Mouse (Mus musculus): ENCODE results near the gene Plekhf1. TPM values are rescaled to one million over a fixed set of nuclear protein-coding genes. Genes with fewer than 3 reads are reported as not detected.

Plekhf1 gene
- polyA plus RNA-seq, 1 experiment from 2014 or later, result 3.3 TPM

DNA sequence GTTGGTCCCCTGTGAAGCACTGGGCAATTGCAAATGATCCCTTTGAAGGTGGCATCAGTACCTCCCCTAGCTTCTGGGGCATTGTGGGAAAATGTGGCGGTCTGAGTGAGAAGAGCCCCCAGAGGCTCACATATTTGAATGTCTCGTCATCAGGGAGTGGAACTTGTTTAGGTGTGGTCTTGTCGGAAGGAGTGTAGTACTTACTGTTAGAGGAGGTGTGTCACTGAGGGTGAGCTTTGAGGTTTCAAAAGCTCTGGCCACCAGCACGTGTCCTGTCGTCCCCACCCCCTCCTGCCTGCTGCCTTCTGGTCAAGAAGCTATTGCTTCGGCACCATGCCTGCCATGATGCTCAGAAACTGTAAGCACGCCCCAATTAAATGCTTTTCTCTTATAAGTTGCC, 12.5 kb downstream of the Plekhf1 start:
- Histone ChIP-seq H3K27ac (no peak overlapping the region), H3K4me2 (replicated peaks) (no peak overlapping the region), H3K36me3 (no peaks in the 10 kb centered on the region), H3K9me3 (no peaks in the 10 kb centered on the region), H3K27me3 (replicated peaks) (no peaks in the 10 kb centered on the region), H3K9ac (no peak overlapping the region), H3K4me3 (replicated peaks) (no peak overlapping the region), H3K4me1 (replicated peaks) (no peaks in the 10 kb centered on the region)
- ATAC-seq, result no peak
- WGBS, result 72% methylated on average over 7 of the region's 7 CpGs

DNA sequence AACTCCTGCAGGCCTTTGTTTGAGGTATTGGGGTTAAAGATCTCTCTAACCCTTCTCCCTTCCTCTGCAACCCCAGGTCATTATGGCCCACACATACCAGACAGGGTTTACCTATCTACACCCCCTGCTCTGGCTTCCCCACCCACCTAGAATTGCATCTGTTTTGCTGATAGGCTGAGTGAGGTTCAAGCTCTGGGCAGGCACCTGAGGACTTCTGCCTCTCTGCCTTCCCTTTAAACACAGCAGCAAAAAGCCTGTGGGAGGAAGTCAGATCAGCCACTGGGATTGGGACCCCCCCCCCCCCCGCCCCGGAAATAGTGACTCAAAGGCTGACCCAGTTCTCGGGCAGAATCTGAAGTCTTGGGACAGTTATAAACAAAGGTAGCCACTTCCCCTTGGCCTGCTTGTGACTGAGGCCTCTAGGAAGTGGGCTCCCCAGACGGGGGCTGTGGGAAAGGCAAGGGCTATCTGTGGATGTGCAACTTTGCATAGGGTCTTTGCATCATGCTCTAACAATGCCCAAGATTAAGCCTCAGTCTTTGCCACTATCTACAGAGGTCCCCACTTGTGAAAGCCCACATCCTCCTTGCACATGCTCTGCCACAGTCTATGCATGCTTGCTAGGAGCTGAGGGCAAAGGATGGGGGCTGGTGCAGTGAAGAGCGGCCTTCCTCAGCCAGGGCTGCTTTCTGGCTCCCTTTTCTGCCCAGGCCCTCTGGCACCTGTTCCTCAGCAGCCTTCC, 13.2 kb downstream of the Plekhf1 start:
- H3K27me3 ChIP-seq (replicated peaks), result no peaks in the 10 kb centered on the region
- H3K4me3 ChIP-seq (replicated peaks), result no peak overlapping the region
- WGBS, result 62% methylated on average over 5 of the region's 5 CpGs
- no peak overlapping the region for H3K4me2 ChIP-seq (replicated peaks)
- no peaks in the 10 kb centered on the region for H3K36me3 ChIP-seq
- no peak overlapping the region for H3K9ac ChIP-seq
- no peaks in the 10 kb centered on the region for H3K9me3 ChIP-seq
- no peaks in the 10 kb centered on the region for H3K4me1 ChIP-seq (replicated peaks)
- no peak overlapping the region for H3K27ac ChIP-seq
- ATAC-seq, result no peak

DNA sequence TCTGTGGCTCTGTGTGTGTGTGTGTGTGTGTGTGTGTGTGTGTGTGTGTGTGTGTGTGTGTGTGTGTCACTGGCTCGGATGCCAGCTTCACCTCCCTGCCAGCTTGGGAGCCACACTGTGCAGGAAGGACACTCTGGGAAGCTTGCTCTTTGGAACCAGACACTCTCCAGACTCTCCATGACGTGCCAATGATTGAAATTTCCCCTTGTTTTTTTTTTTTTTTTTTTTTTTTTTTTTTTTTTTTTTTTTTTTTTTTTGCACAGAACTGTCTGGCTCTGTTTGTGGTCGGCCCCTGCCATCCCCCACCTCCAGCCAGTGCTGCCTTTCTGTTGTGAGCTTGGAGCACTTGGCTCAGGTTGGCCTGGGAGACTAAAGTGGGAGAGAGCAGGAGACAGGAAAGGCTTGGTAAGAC, 15.2 kb downstream of the Plekhf1 start:
- 22% methylated on average over 3 of the region's 3 CpGs for WGBS
- H3K4me2 ChIP-seq (replicated peaks), result no peak overlapping the region
- ATAC-seq, result no peak
- no peak overlapping the region for H3K9ac ChIP-seq
- no peak overlapping the region for H3K27ac ChIP-seq
- H3K4me1 ChIP-seq (replicated peaks), result no peaks in the 10 kb centered on the region
- H3K36me3 ChIP-seq, result no peaks in the 10 kb centered on the region
- no peaks in the 10 kb centered on the region for H3K9me3 ChIP-seq
- no peak overlapping the region for H3K4me3 ChIP-seq (replicated peaks)
- no peaks in the 10 kb centered on the region for H3K27me3 ChIP-seq (replicated peaks)

DNA sequence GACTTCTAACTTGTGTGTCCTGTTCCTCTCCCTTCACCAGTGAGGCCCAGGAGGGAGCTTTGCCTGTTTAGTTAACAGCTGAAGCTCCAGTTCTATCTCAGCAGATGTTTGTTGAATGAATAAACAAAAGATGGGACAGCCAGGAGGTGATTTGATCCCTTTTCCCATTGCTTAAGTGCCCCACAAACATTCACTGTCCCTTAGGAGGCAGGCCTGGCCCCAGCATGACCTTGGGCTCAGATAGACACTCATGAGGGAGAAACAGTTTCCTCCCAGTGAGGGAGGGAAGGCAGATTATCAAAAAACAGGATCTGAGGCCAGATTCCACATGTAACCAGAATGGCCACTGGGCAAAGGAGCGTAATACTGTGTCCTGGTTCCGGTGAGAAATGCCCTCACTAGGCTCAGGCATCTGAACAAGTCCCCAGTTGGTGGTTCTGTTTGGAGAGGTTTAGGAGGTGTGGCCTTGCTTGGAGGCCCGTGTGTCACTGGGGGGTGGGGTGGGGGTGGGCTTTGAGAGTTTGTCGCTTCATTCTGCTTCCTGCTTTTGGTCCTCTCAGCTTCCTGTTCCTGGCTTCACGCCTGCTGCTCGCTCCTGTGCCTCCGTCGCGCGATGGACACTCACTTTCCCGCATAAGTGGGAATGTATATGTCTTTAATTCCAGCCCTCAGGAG, 18.2 kb downstream of the Plekhf1 start:
- ATAC-seq, result peak; percentile 29; the same call in 1 of the 2 replicates
- Histone ChIP-seq H3K9me3 (no peaks in the 10 kb centered on the region), H3K9ac (no peak overlapping the region), H3K4me1 (replicated peaks) (no peaks in the 10 kb centered on the region), H3K27ac (no peak overlapping the region), H3K27me3 (replicated peaks) (no peaks in the 10 kb centered on the region), H3K36me3 (no peaks in the 10 kb centered on the region), H3K4me2 (replicated peaks) (no peak overlapping the region), H3K4me3 (replicated peaks) (no peak overlapping the region)
- WGBS, result 64% methylated on average over 11 of the region's 11 CpGs

DNA sequence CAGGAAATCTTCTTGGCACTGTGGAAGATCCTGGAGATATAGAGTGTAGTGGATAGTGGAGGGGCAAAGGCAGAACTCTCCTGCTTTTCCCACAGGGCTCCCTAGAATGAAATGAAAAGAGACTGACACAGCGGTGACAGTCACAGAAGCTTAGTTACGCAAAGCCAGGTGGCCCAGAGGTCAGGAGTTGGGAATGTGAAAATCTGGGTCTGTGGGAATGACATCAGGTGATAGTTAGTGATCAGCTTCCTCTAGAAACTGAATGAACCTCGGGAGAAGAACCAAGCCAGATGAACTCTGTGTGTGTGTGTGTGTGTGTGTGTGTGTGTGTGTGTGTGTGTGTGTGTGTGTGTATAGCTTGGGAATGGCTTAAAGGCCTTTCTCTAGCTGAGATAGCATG, 18.8 kb downstream of the Plekhf1 start:
- Histone ChIP-seq H3K27ac (no peak overlapping the region), H3K27me3 (replicated peaks) (no peaks in the 10 kb centered on the region), H3K36me3 (no peaks in the 10 kb centered on the region), H3K9me3 (no peaks in the 10 kb centered on the region), H3K4me1 (replicated peaks) (no peaks in the 10 kb centered on the region), H3K9ac (no peak overlapping the region), H3K4me2 (replicated peaks) (no peak overlapping the region), H3K4me3 (replicated peaks) (no peak overlapping the region)
- 71% methylated on average over 3 of the region's 3 CpGs for WGBS
- ATAC-seq, result no peak

DNA sequence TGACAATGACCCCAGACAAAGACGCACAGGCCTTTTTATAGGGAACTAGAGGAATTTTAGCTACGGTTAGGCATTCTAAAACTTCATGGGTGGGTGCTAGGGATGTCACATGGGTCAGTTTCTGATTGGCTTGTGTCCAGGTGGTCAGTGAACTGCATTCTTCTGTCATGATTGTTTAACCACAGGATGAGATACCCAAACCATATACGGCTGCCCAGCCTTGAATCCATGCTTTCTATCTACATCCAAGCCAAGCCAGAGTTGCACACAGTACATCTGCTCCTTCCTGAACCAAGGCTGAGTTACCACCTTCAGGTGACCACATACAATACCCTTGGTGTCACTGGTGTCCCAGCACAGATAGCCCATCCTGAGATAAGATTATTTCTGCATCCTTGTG, 21.3 kb downstream of the Plekhf1 start:
- H3K27me3 ChIP-seq (replicated peaks), result no peaks in the 10 kb centered on the region
- no peak overlapping the region for H3K4me2 ChIP-seq (replicated peaks)
- H3K27ac ChIP-seq, result no peak overlapping the region
- no peak overlapping the region for H3K9ac ChIP-seq
- no peaks in the 10 kb centered on the region for H3K9me3 ChIP-seq
- no peak overlapping the region for H3K4me3 ChIP-seq (replicated peaks)
- H3K4me1 ChIP-seq (replicated peaks), result no peaks in the 10 kb centered on the region
- no peak for ATAC-seq
- no peaks in the 10 kb centered on the region for H3K36me3 ChIP-seq
- 67% methylated on average over 3 of the region's 3 CpGs for WGBS

DNA sequence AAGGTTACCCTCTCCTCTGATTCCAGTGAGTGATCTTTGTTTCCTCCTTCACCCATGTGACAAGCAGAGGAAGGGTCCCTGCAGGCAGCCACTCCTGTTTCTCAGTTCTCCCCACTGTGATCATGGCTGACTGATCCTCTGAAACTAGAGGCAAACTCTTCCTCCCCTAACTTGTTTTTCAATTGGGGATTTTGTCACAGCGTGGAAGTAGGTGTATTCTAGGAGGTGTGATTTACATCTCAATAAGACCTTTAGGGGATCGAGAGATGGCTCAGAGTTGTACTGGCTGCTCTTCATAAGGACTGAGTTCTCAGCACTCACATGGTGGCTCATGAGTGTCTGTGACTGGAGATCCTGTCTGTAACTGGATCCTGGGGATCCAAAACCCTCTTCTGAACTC, 22.0 kb downstream of the Plekhf1 start:
- H3K27me3 ChIP-seq (replicated peaks), result no peaks in the 10 kb centered on the region
- no peak overlapping the region for H3K27ac ChIP-seq
- H3K4me3 ChIP-seq (replicated peaks), result no peak overlapping the region
- H3K4me1 ChIP-seq (replicated peaks), result peaks cover under 1% of the 10 kb centered on the region; the same call in 1 of the 2 replicates
- no peak for ATAC-seq
- WGBS, result 64% methylated on average over 2 of the region's 2 CpGs
- H3K36me3 ChIP-seq, result no peaks in the 10 kb centered on the region
- H3K4me2 ChIP-seq (replicated peaks), result no peak overlapping the region
- H3K9me3 ChIP-seq, result no peaks in the 10 kb centered on the region
- H3K9ac ChIP-seq, result no peak overlapping the region

DNA sequence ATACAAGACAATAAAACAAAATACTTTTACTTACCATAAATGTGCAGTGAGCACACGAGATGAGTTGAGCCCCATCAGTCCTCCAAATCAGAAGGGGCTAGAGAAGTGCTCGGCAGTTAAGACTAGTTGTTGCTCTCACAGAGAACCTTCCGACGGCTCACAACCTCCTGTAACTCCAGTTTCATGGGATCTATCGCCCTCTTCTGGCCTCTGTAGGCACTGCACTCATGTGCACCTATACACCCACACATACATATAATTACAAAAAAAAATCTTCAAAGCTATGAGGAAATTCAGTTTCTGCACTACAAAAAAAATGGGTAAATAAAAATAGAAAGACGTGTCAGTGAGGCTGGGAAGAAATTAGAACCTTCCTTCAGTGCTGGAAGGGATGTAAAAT, 23.5 kb downstream of the Plekhf1 start:
- Histone ChIP-seq H3K27ac (no peak overlapping the region), H3K9me3 (no peaks in the 10 kb centered on the region), H3K4me1 (replicated peaks) (peaks cover 5% of the 10 kb centered on the region; the same call in 1 of the 2 replicates), H3K4me2 (replicated peaks) (no peak overlapping the region), H3K36me3 (no peaks in the 10 kb centered on the region), H3K9ac (no peak overlapping the region), H3K4me3 (replicated peaks) (no peak overlapping the region), H3K27me3 (replicated peaks) (no peaks in the 10 kb centered on the region)
- 86% methylated on average over 6 of the region's 6 CpGs for WGBS
- no peak for ATAC-seq

DNA sequence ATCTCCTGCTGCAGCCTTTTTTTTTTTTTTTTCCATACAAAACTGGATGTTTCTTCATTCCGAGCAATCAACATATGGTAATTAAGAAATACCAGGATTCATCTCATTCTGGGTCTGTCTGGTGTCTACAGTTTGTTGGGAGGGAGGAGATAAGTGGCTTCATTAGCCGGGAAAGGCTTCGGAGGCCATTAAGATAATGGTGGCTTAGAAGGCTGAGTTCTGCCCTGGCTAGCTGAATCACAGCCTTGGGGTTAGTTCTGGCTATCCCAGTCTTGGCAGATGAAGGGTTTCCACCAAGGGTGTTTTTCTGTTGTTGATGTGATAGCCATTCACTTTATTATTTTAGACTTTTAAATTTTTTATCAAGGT, 26.5 kb downstream of the Plekhf1 start:
- peaks cover 5% of the 10 kb centered on the region; the same call in 1 of the 2 replicates for H3K4me1 ChIP-seq (replicated peaks)
- ATAC-seq, result peak; percentile 39; the same call in 1 of the 2 replicates
- no peaks in the 10 kb centered on the region for H3K36me3 ChIP-seq
- no peak overlapping the region for H3K4me2 ChIP-seq (replicated peaks)
- H3K27ac ChIP-seq, result no peak overlapping the region
- no peak overlapping the region for H3K4me3 ChIP-seq (replicated peaks)
- 31% methylated on average over 3 of the region's 3 CpGs for WGBS
- H3K27me3 ChIP-seq (replicated peaks), result no peaks in the 10 kb centered on the region
- no peak overlapping the region for H3K9ac ChIP-seq
- no peaks in the 10 kb centered on the region for H3K9me3 ChIP-seq

DNA sequence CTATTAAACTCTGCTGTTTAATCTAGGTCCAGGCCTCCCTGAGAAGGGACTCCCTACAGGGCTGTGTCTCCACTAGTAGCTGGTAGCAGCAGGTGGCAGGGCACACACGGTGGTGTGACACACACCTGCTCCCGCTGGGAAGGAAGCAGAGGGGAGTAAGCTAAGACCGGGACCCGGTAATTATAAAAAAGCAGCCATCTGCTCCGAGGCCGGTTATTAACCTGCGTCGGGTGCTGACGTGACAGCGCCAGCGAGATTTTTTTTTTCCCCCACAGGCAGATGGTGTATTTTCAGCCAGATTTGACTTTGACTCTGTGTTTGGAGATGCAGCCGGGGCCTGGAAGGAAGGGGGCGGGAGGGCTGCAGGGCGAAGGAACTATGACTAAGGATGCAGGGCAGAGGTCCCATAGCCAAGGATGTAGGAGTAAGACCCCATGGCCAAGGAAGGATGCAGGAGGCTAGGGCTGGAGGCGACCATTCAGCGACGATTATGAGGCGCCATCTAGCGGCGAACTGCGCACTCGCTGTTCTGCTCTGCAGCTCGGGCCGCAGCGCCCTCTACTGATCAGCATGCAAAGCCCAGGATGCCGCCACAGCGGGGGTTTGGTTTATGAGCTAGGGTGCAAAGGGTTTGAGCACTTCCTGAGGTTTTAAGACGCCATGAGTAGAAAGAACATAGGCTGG, 27.1 kb downstream of the Plekhf1 start:
- no peaks in the 10 kb centered on the region for H3K9me3 ChIP-seq
- no peaks in the 10 kb centered on the region for H3K27me3 ChIP-seq (replicated peaks)
- H3K27ac ChIP-seq, result no peak overlapping the region
- H3K9ac ChIP-seq, result 0 out of 2 replicates have a peak overlapping the region, but pooled peaks have one; percentile 10
- peak overlapping the region; percentile 56 for H3K4me2 ChIP-seq (replicated peaks)
- H3K36me3 ChIP-seq, result no peaks in the 10 kb centered on the region
- ATAC-seq, result peak; percentile 95
- 3% methylated on average over 28 of the region's 28 CpGs for WGBS
- H3K4me1 ChIP-seq (replicated peaks), result peaks cover 5% of the 10 kb centered on the region; the same call in 1 of the 2 replicates
- peak overlapping the region; percentile 16; the same call in 1 of the 2 replicates for H3K4me3 ChIP-seq (replicated peaks)

DNA sequence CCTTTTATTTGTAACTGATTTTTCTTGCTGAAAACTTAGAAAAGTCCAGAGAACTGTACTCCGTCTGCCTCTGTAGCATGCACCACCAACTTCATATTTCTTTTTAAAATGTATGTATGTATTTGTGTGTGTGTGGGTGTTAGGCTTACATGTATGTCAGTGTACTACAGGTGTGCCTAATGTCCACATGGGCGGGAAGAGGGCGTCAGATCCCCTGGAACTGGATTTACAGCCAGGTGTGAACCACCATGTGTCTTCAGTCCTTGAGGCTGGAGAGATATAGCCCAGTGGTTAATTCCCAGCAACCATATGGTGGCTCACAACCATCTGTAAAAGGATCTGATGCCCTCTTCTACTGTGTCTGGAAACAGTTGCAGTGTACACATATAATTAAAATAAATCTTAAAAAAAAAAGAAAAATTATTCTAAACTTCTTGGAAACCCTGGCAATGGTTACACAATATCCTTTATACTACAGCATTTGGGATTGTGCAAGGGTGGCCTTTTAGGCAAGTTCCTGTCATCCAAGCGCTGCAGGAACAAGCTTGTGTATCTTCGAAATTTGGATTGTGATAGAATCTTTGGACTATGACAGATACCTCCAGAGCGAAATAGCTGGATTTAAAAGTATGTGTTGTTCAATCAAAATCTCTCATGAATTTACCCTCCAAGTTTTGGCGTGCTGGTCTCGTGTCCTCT, 27.8 kb downstream of the Plekhf1 start:
- 66% methylated on average over 8 of the region's 8 CpGs for WGBS
- Histone ChIP-seq H3K27me3 (replicated peaks) (no peaks in the 10 kb centered on the region), H3K9ac (no peak overlapping the region), H3K27ac (no peak overlapping the region), H3K9me3 (no peaks in the 10 kb centered on the region), H3K4me1 (replicated peaks) (peaks cover 5% of the 10 kb centered on the region; the same call in 1 of the 2 replicates), H3K4me3 (replicated peaks) (no peak overlapping the region), H3K4me2 (replicated peaks) (peak overlapping the region; percentile 56), H3K36me3 (no peaks in the 10 kb centered on the region)
- no peak for ATAC-seq

DNA sequence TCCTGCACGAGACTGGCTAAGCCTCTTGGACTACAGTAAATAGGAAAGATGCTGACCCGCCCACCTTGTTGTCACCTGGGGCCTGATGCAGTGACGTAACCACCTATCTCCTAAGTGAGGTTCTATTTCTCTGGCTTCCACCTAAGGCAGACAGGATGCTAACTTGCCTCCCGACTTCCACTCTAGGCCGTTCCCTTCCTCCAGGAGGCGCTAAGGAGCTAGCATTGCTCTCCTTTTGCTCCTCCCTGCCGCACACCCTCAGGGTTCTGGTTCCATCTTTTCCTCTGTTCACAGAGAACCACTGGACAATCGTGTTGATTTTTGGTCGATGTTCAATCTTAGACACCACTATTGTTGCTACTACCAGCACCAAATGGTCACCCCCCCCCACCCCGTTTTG, 36.2 kb downstream of the Plekhf1 start:
- H3K36me3 ChIP-seq, result no peaks in the 10 kb centered on the region
- no peaks in the 10 kb centered on the region for H3K4me1 ChIP-seq (replicated peaks)
- ATAC-seq, result no peak
- H3K27ac ChIP-seq, result no peak overlapping the region
- H3K9me3 ChIP-seq, result no peaks in the 10 kb centered on the region
- H3K4me3 ChIP-seq (replicated peaks), result no peak overlapping the region
- H3K27me3 ChIP-seq (replicated peaks), result no peaks in the 10 kb centered on the region
- no peak overlapping the region for H3K9ac ChIP-seq
- 58% methylated on average over 10 of the region's 10 CpGs for WGBS
- H3K4me2 ChIP-seq (replicated peaks), result no peak overlapping the region
